Mouse (Mus musculus): ENCODE measurements around the gene Ipo8. TPM values are rescaled to one million over a fixed set of nuclear protein-coding genes. Genes with fewer than 3 reads are reported as not detected.

Gene Ipo8
- polyA plus RNA-seq, 1 experiment from 2014 or later, result 10.5 TPM

DNA sequence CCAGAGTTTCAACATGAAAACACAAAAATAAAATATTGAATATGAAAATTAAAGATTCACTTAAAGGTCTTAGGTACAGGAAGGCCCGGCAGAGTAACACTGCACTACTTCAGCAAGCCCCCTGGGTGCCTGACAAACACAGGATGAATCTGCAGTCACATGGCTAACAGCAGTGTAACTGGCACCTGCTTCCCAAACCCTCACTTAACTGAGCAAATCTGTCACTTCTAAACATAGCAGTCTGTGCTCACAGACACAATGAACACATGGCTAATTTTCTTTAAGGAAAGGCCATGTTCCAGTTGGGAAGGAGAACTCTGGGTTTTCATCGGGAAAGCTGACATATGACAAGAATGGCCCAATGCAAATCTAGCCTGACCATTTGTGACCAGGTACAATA is 36.1 kb downstream of the Ipo8 start:
- H3K4me3 ChIP-seq (ENCODE audit: low read depth, low read length), result no peak overlapping the region
- H3K9ac ChIP-seq (ENCODE audit: low read length), result no peak overlapping the region
- H3K27me3 ChIP-seq (ENCODE audit: control insufficient read depth, insufficient read depth, low read length), result no peaks in the 10 kb centered on the region
- no peak overlapping the region for H3K4me2 ChIP-seq (replicated peaks; ENCODE audit: low read depth)
- H3K4me1 ChIP-seq (replicated peaks; ENCODE audit: control insufficient read depth, insufficient read depth), result no peaks in the 10 kb centered on the region
- DNase-seq (ENCODE audit: low spot score) (no peak), ATAC-seq (ENCODE audit: low FRiP score, low TSS enrichment) (no peak)
- H3K9me3 ChIP-seq (ENCODE audit: control insufficient read depth, low read length), result no peaks in the 10 kb centered on the region
- TF ChIP-seq EP300 (optimal IDR thresholded peaks at IDR 0.05) (no peak), CTCF (IDR thresholded peaks at IDR 0.05; ENCODE audit: low read depth) (no peak)
- WGBS, result 90% methylated on average over 2 of the region's 2 CpGs
- H3K27ac ChIP-seq (replicated peaks), result no peak overlapping the region
- H3K36me3 ChIP-seq (ENCODE audit: control insufficient read depth, insufficient read depth, low read length), result peaks cover 12% of the 10 kb centered on the region; the same call in 1 of the 2 replicates

DNA sequence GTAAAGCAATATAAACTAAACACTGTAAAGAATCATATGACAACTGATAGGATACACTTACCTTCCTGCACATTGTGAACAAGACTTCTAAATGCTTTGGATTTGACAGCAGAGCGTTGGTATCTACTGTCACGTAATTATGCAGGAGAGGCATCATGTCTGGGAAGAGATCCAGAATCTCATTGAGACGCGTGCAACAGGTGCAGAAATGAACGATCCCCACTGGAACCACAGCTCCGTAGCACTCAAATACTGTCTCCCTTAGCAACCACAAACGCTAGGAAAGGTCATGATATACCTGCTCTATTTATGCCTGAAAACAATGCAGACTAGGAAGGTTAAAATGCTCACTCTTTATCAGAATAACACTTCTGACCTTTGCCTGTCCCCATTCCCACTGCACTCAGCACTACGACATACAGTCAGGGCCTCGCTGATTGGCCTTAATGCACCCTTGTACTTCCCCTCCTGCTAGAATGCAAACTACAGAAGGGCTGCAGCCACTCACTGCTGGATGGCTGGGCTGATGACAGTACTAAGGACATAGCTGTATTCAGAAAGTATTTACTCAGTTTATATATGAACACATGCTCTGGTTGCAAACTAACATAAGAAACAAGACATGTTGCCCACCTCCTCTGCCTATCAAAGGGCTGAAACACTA is 42.1 kb downstream of the Ipo8 start:
- no peak overlapping the region for H3K4me3 ChIP-seq (ENCODE audit: low read depth, low read length)
- H3K27ac ChIP-seq (replicated peaks), result no peak overlapping the region
- no peaks in the 10 kb centered on the region for H3K4me1 ChIP-seq (replicated peaks; ENCODE audit: control insufficient read depth, insufficient read depth)
- peaks cover 10% of the 10 kb centered on the region for H3K36me3 ChIP-seq (ENCODE audit: control insufficient read depth, insufficient read depth, low read length)
- no peak for DNase-seq (ENCODE audit: low spot score)
- TF ChIP-seq EP300 (optimal IDR thresholded peaks at IDR 0.05) (no peak), CTCF (IDR thresholded peaks at IDR 0.05; ENCODE audit: low read depth) (no peak)
- WGBS, result 86% methylated on average over 9 of the region's 9 CpGs
- ATAC-seq (ENCODE audit: low FRiP score, low TSS enrichment), result no peak
- H3K9ac ChIP-seq (ENCODE audit: low read length), result no peak overlapping the region
- no peaks in the 10 kb centered on the region for H3K27me3 ChIP-seq (ENCODE audit: control insufficient read depth, insufficient read depth, low read length)
- H3K9me3 ChIP-seq (ENCODE audit: control insufficient read depth, low read length), result no peaks in the 10 kb centered on the region
- no peak overlapping the region for H3K4me2 ChIP-seq (replicated peaks; ENCODE audit: low read depth)

DNA sequence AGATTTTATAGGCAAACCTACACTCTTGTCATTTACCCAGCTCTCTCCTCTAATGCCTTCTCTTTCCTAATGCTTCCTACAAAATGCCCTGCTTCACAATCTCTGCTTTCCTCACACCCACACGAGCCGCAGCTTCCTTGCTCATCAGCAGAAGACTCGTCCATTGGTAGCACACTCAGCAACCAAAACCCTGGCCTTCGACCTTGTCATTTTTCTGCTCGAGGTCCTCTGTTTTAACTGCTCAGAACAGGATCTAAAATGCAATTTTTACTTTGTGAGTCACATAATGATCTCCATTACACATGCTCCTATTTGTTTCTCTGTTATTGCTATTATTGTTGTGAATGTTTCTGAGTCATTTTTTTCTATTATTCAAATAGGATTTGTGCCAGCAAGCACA is 45.1 kb downstream of the Ipo8 start:
- Histone ChIP-seq H3K9ac (ENCODE audit: low read length) (no peak overlapping the region), H3K36me3 (ENCODE audit: control insufficient read depth, insufficient read depth, low read length) (peaks cover 10% of the 10 kb centered on the region), H3K27ac (replicated peaks) (no peak overlapping the region), H3K4me2 (replicated peaks; ENCODE audit: low read depth) (no peak overlapping the region), H3K27me3 (ENCODE audit: control insufficient read depth, insufficient read depth, low read length) (no peaks in the 10 kb centered on the region), H3K4me3 (ENCODE audit: low read depth, low read length) (no peak overlapping the region), H3K4me1 (replicated peaks; ENCODE audit: control insufficient read depth, insufficient read depth) (no peaks in the 10 kb centered on the region), H3K9me3 (ENCODE audit: control insufficient read depth, low read length) (no peaks in the 10 kb centered on the region)
- TF ChIP-seq EP300 (optimal IDR thresholded peaks at IDR 0.05) (no peak), CTCF (IDR thresholded peaks at IDR 0.05; ENCODE audit: low read depth) (no peak)
- no peak for ATAC-seq (ENCODE audit: low FRiP score, low TSS enrichment)
- DNase-seq (ENCODE audit: low spot score), result no peak
- 82% methylated on average over 5 of the region's 5 CpGs for WGBS

DNA sequence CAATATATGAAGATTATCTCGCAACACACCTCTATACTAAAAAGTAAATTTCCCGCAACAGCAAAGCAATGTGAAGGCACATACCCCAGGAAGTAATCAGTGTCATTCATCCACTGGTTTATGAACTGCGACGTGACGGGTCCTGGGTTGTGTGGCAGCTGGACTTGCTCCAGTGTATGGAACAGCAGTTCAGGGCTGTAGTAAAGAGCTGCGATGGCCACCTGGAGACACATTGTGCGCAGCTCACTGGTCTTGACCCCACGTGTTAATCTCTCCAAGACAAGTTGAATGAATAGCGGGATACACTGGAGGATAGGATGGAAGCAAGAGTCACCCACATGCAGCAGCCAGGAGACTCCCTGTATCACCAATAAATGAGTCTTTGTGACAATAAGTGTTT is 46.8 kb downstream of the Ipo8 start:
- H3K36me3 ChIP-seq (ENCODE audit: control insufficient read depth, insufficient read depth, low read length), result peaks cover 10% of the 10 kb centered on the region

DNA sequence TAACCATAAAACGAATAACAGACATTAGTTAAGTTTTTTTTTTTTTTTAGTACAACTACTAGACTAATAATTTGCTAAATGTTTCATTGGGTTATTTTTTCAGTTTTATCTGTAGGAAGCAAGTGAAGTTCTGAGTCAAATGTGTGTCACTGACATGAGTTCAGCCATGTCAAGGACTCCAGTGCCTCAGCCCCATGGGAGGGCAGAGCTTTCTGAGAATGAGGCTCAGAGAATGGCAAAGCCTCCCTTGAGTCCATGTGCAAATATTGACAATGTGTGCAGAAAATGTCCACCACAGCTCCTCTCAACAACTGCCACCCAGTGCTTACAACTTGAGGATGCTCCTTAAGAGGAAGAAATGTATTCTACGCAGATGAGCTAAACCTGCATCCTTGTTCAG is 55.0 kb downstream of the Ipo8 start:
- no peak overlapping the region for H3K4me3 ChIP-seq (ENCODE audit: low read depth, low read length)
- DNase-seq (ENCODE audit: low spot score) (no peak), ATAC-seq (ENCODE audit: low FRiP score, low TSS enrichment) (no peak)
- no peak for TF ChIP-seq CTCF (IDR thresholded peaks at IDR 0.05; ENCODE audit: low read depth)
- TF ChIP-seq EP300 (optimal IDR thresholded peaks at IDR 0.05), result no peak
- H3K27me3 ChIP-seq (ENCODE audit: control insufficient read depth, insufficient read depth, low read length), result no peaks in the 10 kb centered on the region
- no peak overlapping the region for H3K4me2 ChIP-seq (replicated peaks; ENCODE audit: low read depth)
- peaks cover 25% of the 10 kb centered on the region for H3K36me3 ChIP-seq (ENCODE audit: control insufficient read depth, insufficient read depth, low read length)
- no peak overlapping the region for H3K9ac ChIP-seq (ENCODE audit: low read length)
- no peak overlapping the region for H3K27ac ChIP-seq (replicated peaks)
- no peaks in the 10 kb centered on the region for H3K9me3 ChIP-seq (ENCODE audit: control insufficient read depth, low read length)
- H3K4me1 ChIP-seq (replicated peaks; ENCODE audit: control insufficient read depth, insufficient read depth), result no peaks in the 10 kb centered on the region
- 90% methylated on average over 2 of the region's 2 CpGs for WGBS

More for the DNA sequence above, 46.8 kb downstream of the Ipo8 start:
- H3K4me1 ChIP-seq (replicated peaks; ENCODE audit: control insufficient read depth, insufficient read depth), result no peaks in the 10 kb centered on the region
- H3K4me3 ChIP-seq (ENCODE audit: low read depth, low read length), result no peak overlapping the region
- no peaks in the 10 kb centered on the region for H3K27me3 ChIP-seq (ENCODE audit: control insufficient read depth, insufficient read depth, low read length)
- H3K9me3 ChIP-seq (ENCODE audit: control insufficient read depth, low read length), result no peaks in the 10 kb centered on the region
- TF ChIP-seq CTCF (IDR thresholded peaks at IDR 0.05; ENCODE audit: low read depth) (no peak), EP300 (optimal IDR thresholded peaks at IDR 0.05) (no peak)
- WGBS, result 94% methylated on average over 9 of the region's 9 CpGs
- DNase-seq (ENCODE audit: low spot score) (no peak), ATAC-seq (ENCODE audit: low FRiP score, low TSS enrichment) (no peak)
- H3K27ac ChIP-seq (replicated peaks), result no peak overlapping the region
- no peak overlapping the region for H3K9ac ChIP-seq (ENCODE audit: low read length)
- H3K4me2 ChIP-seq (replicated peaks; ENCODE audit: low read depth), result no peak overlapping the region

DNA sequence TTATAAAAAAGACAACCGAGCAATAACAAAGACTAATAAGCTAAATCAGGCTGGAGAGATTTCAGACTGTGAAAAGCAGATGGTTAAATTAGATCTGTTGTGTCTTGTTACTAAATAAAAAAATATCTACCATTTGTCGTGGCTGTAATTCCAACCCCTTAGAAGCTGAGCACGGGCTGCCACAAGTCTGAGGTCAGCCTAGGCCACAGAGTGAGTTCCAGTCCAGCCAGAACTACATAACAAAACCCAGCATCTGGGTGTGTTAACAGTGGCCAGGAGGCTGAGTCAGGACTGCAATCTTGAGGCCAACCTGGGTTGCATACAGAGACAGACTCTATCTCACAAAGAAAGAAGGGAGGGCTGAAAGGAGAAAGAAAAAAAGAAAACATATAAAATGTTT is 59.8 kb downstream of the Ipo8 start:
- no peak for TF ChIP-seq CTCF (IDR thresholded peaks at IDR 0.05; ENCODE audit: low read depth)
- no peak for TF ChIP-seq EP300 (optimal IDR thresholded peaks at IDR 0.05)
- ATAC-seq (ENCODE audit: low FRiP score, low TSS enrichment) (no peak), DNase-seq (ENCODE audit: low spot score) (no peak)
- no peak overlapping the region for H3K4me3 ChIP-seq (ENCODE audit: low read depth, low read length)
- H3K9ac ChIP-seq (ENCODE audit: low read length), result no peak overlapping the region
- no peaks in the 10 kb centered on the region for H3K4me1 ChIP-seq (replicated peaks; ENCODE audit: control insufficient read depth, insufficient read depth)
- no peaks in the 10 kb centered on the region for H3K9me3 ChIP-seq (ENCODE audit: control insufficient read depth, low read length)
- no peak overlapping the region for H3K27ac ChIP-seq (replicated peaks)
- H3K27me3 ChIP-seq (ENCODE audit: control insufficient read depth, insufficient read depth, low read length), result no peaks in the 10 kb centered on the region
- no peak overlapping the region for H3K4me2 ChIP-seq (replicated peaks; ENCODE audit: low read depth)
- H3K36me3 ChIP-seq (ENCODE audit: control insufficient read depth, insufficient read depth, low read length), result peaks cover 12% of the 10 kb centered on the region
- WGBS, result 71% methylated on average over 3 of the region's 3 CpGs

Data from stomach, postnatal 0 days (tissue).